Mouse (Mus musculus) spleen, adult 2 months (tissue): Measurements from ENCODE around the gene Rcan1.

ENCODE experiments used
- CTCF ChIP-seq: fragments of 200-500 bp; IDR thresholded peaks from 2 replicates; pipeline ENCODE4 v1.5.1; 2011; ENCODE audit warnings: mild to moderate bottlenecking, inconsistent platforms; ENCODE audit not compliant: insufficient read depth, insufficient read length, insufficient replicate concordance; ENCODE audit errors: extremely low read depth
- POLR2A ChIP-seq: fragments of 200-500 bp; IDR thresholded peaks from 2 replicates; pipeline ENCODE4 v1.6.1; 2011; ENCODE audit warnings: low read depth, low read length, inconsistent platforms

DNA sequence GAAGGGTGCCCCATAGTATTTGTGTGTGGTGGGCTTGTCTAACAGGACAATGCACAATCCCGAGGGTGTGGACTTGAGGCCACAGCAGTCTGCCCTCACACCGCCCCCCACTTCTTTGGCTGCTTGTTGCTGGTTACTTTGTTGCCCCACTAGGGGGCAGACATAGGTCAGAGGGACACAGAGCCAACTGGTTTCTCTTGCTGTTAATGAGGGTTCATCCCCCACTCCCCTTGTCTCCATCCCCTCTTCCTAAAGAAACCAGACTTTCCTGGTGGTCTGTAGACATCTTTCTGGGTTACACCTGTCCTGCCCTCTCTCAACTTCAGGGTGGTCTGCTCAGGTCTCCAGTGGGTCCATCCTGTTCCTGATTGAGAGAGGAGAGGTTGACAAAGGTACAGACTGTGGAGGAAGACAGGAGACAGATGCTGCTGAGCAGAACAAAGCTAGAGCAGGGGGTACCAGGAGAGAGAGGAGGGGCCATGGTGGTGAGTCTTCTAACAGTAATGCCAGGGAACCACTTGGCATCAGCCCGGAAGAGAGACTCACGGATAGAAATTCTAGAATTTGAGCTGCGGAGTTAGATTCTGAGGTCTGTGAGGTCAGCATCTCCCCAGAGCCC, 41.2 kb upstream of the Rcan1 start:
- TF ChIP-seq POLR2A: no peak
- peak; percentile 34; the same call in 1 of the 2 replicates for TF ChIP-seq CTCF
